Mouse (Mus musculus) neural tube, embryonic 13.5 days (tissue): ENCODE measurements around the gene Mob1b. TPM values are rescaled to one million over a fixed set of nuclear protein-coding genes. Genes with fewer than 3 reads are reported as not detected.
A peak's percentile ranks its signal among the peaks of the same experiment; 100 is the strongest.

Source experiments
- ATAC-seq: fragments of 200-750 bp; cut with Nextera tagmentation; 2 replicates; pipeline ENCODE4 v1.8.0; 2017; ENCODE audit warnings: low read depth, mild to moderate bottlenecking, moderate TSS enrichment, moderate library complexity
- H3K27ac ChIP-seq: fragments of 300-500 bp; sonication (generic); replicated peaks from 2 replicates; pipeline ENCODE4 v1.5.1; 2015; ENCODE audit warnings: moderate library complexity, mild to moderate bottlenecking, inconsistent platforms
- H3K27me3 ChIP-seq: fragments of 300-500 bp; sonication (generic); 2 replicates; pipeline ENCODE4 v1.6.1; 2015; ENCODE audit warnings: mild to moderate bottlenecking, inconsistent platforms
- H3K36me3 ChIP-seq: fragments of 300-500 bp; sonication (generic); 2 replicates; pipeline ENCODE4 v1.6.1; 2015; ENCODE audit warnings: mild to moderate bottlenecking, inconsistent platforms
- H3K4me1 ChIP-seq: fragments of 300-500 bp; sonication (generic); replicated peaks from 2 replicates; pipeline ENCODE4 v1.6.1; 2015; ENCODE audit warnings: inconsistent platforms
- H3K4me2 ChIP-seq: fragments of 300-500 bp; sonication (generic); 2 replicates; pipeline ENCODE4 v1.6.1; 2015; ENCODE audit warnings: inconsistent platforms, mild to moderate bottlenecking, moderate library complexity
- H3K4me3 ChIP-seq: fragments of 300-500 bp; sonication (generic); 2 replicates; pipeline ENCODE4 v1.5.1; 2015; ENCODE audit warnings: mild to moderate bottlenecking, inconsistent platforms
- H3K9ac ChIP-seq: fragments of 300-500 bp; sonication (generic); 2 replicates; pipeline ENCODE4 v1.6.1; 2015; ENCODE audit warnings: moderate library complexity, mild to moderate bottlenecking, inconsistent platforms
- H3K9me3 ChIP-seq: fragments of 300-500 bp; sonication (generic); 2 replicates; pipeline ENCODE4 v1.6.1; 2016; ENCODE audit warnings: inconsistent platforms
- WGBS: fragments of 180-500 bp; shearing (Covaris S2); methylation state at CpG from one replicate; pipeline ENCODE4 v1.1.7; 2015; 5-methylcytosine and 5-hydroxymethylcytosine counted together
- polyA plus RNA-seq: library from polyadenylated mRNA; unstranded; fragments of >200 nt; fragmentation: Nextera tagmentation; extraction: Ambion mirVana; gene quantifications from 2 replicates; pipeline ENCODE4 v1.2.1, GENCODE M21; 2015

The Mob1b gene
- polyA plus RNA-seq, 1 experiment from 2014 or later, result 9.8 TPM

- no peak for ATAC-seq
- Histone ChIP-seq H3K27me3 (no peaks in the 10 kb centered on the region), H3K4me1 (peaks cover 24% of the 10 kb centered on the region), H3K4me3 (no peak overlapping the region), H3K36me3 (peaks cover 2% of the 10 kb centered on the region; the same call in 1 of the 2 replicates), H3K9me3 (no peaks in the 10 kb centered on the region), H3K4me2 (no peak overlapping the region), H3K27ac (no peak overlapping the region), H3K9ac (no peak overlapping the region)
- WGBS, result 89% methylated on average over 5 of the region's 5 CpGs
These were observed 42.0 kb downstream of the Mob1b start for GRCm38 (mm10) chr5:88762611-88763010.

GRCm38 (mm10) chr5:88764430-88764986 lies 43.9 kb downstream of the Mob1b start:
- H3K36me3 ChIP-seq, result peaks cover 2% of the 10 kb centered on the region
- peaks cover 31% of the 10 kb centered on the region for H3K4me1 ChIP-seq
- H3K4me2 ChIP-seq, result peak overlapping the region; percentile 59
- peak overlapping the region; percentile 82 for H3K4me3 ChIP-seq
- H3K9ac ChIP-seq, result peak overlapping the region; percentile 87
- WGBS, result under 1% methylated on average over 23 of the region's 23 CpGs
- H3K27ac ChIP-seq, result peak overlapping the region; percentile 94
- ATAC-seq, result peak; percentile 74
- H3K9me3 ChIP-seq, result no peaks in the 10 kb centered on the region
- no peaks in the 10 kb centered on the region for H3K27me3 ChIP-seq

GRCm38 (mm10) chr5:88764987-88765481 lies 44.4 kb downstream of the Mob1b start, which contains the start of gene Dck:
Gene Dck (plus strand): TSS chr5:88764996.
- H3K9ac ChIP-seq, result peak within 1 kb of the TSS; percentile 87
- ATAC-seq, result peak; percentile 99
- no peaks in the 10 kb centered on the region for H3K9me3 ChIP-seq
- H3K4me2 ChIP-seq, result peak within 1 kb of the TSS; percentile 59
- H3K36me3 ChIP-seq, result peaks cover 5% of the 10 kb centered on the region
- peaks cover 31% of the 10 kb centered on the region for H3K4me1 ChIP-seq
- H3K27me3 ChIP-seq, result no peaks in the 10 kb centered on the region
- 1% methylated on average over 51 of the region's 51 CpGs for WGBS
- peak within 1 kb of the TSS; percentile 82 for H3K4me3 ChIP-seq
- H3K27ac ChIP-seq, result peak within 1 kb of the TSS; percentile 94

GRCm38 (mm10) chr5:88765587-88765986 lies 44.9 kb downstream of the Mob1b start:
- peaks cover 10% of the 10 kb centered on the region for H3K36me3 ChIP-seq
- H3K27me3 ChIP-seq, result no peaks in the 10 kb centered on the region
- 14% methylated on average over 6 of the region's 6 CpGs for WGBS
- peak overlapping the region; percentile 94 for H3K27ac ChIP-seq
- H3K9me3 ChIP-seq, result no peaks in the 10 kb centered on the region
- peak overlapping the region; percentile 87 for H3K9ac ChIP-seq
- H3K4me2 ChIP-seq, result peak overlapping the region; percentile 59
- peaks cover 31% of the 10 kb centered on the region for H3K4me1 ChIP-seq
- peak; percentile 2; the same call in 1 of the 2 replicates for ATAC-seq
- H3K4me3 ChIP-seq, result peak overlapping the region; percentile 82

- Histone ChIP-seq H3K27ac (no peak overlapping the region), H3K9me3 (no peaks in the 10 kb centered on the region), H3K4me1 (peaks cover 31% of the 10 kb centered on the region), H3K27me3 (no peaks in the 10 kb centered on the region), H3K4me3 (peak overlapping the region; percentile 82), H3K36me3 (peaks cover 15% of the 10 kb centered on the region), H3K4me2 (peak overlapping the region; percentile 59), H3K9ac (peak overlapping the region; percentile 87)
- 57% methylated on average over 6 of the region's 6 CpGs for WGBS
- no peak for ATAC-seq
These were observed 45.5 kb downstream of the Mob1b start for GRCm38 (mm10) chr5:88766121-88766520.

- Histone ChIP-seq H3K9me3 (no peaks in the 10 kb centered on the region), H3K27me3 (no peaks in the 10 kb centered on the region), H3K27ac (no peak overlapping the region), H3K36me3 (peaks cover 22% of the 10 kb centered on the region), H3K4me1 (peaks cover 31% of the 10 kb centered on the region), H3K4me2 (peak overlapping the region; percentile 59), H3K4me3 (0 out of 2 replicates have a peak overlapping the region, but pooled peaks have one; percentile 82), H3K9ac (peak overlapping the region; percentile 87; the same call in 1 of the 2 replicates)
- ATAC-seq, result no peak
- 97% methylated on average over 5 of the region's 5 CpGs for WGBS
These were observed 46.2 kb downstream of the Mob1b start for GRCm38 (mm10) chr5:88766863-88767262.

- H3K27ac ChIP-seq, result no peak overlapping the region
- H3K4me1 ChIP-seq, result peaks cover 31% of the 10 kb centered on the region
- 91% methylated on average over 6 of the region's 6 CpGs for WGBS
- H3K4me2 ChIP-seq, result no peak overlapping the region
- no peak overlapping the region for H3K4me3 ChIP-seq
- H3K9ac ChIP-seq, result no peak overlapping the region
- H3K9me3 ChIP-seq, result no peaks in the 10 kb centered on the region
- H3K36me3 ChIP-seq, result peaks cover 35% of the 10 kb centered on the region
- no peaks in the 10 kb centered on the region for H3K27me3 ChIP-seq
- ATAC-seq, result no peak
These were observed 47.5 kb downstream of the Mob1b start for GRCm38 (mm10) chr5:88768201-88768600.

GRCm38 (mm10) chr5:88782072-88782765 lies 61.6 kb downstream of the Mob1b start:
- Histone ChIP-seq H3K9me3 (no peaks in the 10 kb centered on the region), H3K9ac (no peak overlapping the region), H3K4me3 (no peak overlapping the region), H3K36me3 (peaks cover 67% of the 10 kb centered on the region), H3K27me3 (no peaks in the 10 kb centered on the region), H3K27ac (no peak overlapping the region), H3K4me2 (no peak overlapping the region), H3K4me1 (no peaks in the 10 kb centered on the region)
- ATAC-seq, result no peak
- WGBS, result 84% methylated on average over 7 of the region's 7 CpGs

- H3K27me3 ChIP-seq, result no peaks in the 10 kb centered on the region
- no peak for ATAC-seq
- no peak overlapping the region for H3K9ac ChIP-seq
- H3K9me3 ChIP-seq, result no peaks in the 10 kb centered on the region
- H3K27ac ChIP-seq, result no peak overlapping the region
- 82% methylated on average over 1 of the region's 1 CpGs for WGBS
- H3K4me3 ChIP-seq, result no peak overlapping the region
- peaks cover 51% of the 10 kb centered on the region for H3K36me3 ChIP-seq
- no peak overlapping the region for H3K4me2 ChIP-seq
- no peaks in the 10 kb centered on the region for H3K4me1 ChIP-seq
These were observed 64.4 kb downstream of the Mob1b start for GRCm38 (mm10) chr5:88785059-88785458.

- 60% methylated on average over 9 of the region's 9 CpGs for WGBS
- H3K27me3 ChIP-seq, result no peaks in the 10 kb centered on the region
- no peak overlapping the region for H3K9ac ChIP-seq
- no peak overlapping the region for H3K27ac ChIP-seq
- no peak overlapping the region for H3K4me3 ChIP-seq
- no peaks in the 10 kb centered on the region for H3K4me1 ChIP-seq
- ATAC-seq, result no peak
- peaks cover 6% of the 10 kb centered on the region; the same call in 1 of the 2 replicates for H3K36me3 ChIP-seq
- no peaks in the 10 kb centered on the region for H3K9me3 ChIP-seq
- H3K4me2 ChIP-seq, result no peak overlapping the region
These were observed 70.0 kb downstream of the Mob1b start for GRCm38 (mm10) chr5:88790675-88791074.

- Histone ChIP-seq H3K36me3 (no peaks in the 10 kb centered on the region), H3K27me3 (no peaks in the 10 kb centered on the region), H3K4me1 (0 out of 2 replicates have a peak, but pooled peaks cover 2% of the 10 kb centered on the region), H3K4me3 (no peak overlapping the region), H3K9me3 (no peaks in the 10 kb centered on the region), H3K9ac (no peak overlapping the region), H3K4me2 (no peak overlapping the region), H3K27ac (no peak overlapping the region)
- peak; percentile 40; the same call in 1 of the 2 replicates for ATAC-seq
- 39% methylated on average over 10 of the region's 10 CpGs for WGBS
These were observed 70.9 kb downstream of the Mob1b start for GRCm38 (mm10) chr5:88791256-88792245.
